Mouse (Mus musculus) heart, adult 8-10 months (tissue): Measurements from ENCODE around the gene Arhgef3. TPM values are rescaled to one million over a fixed set of nuclear protein-coding genes. Genes with fewer than 3 reads are reported as not detected.

Source experiments
- DNase-seq: peaks from one replicate; pipeline ENCODE4 v3.0.0; 2022; ENCODE audit warnings: low spot score
- microRNA-seq: library from miRNA; unstranded; fragments of <30 nt; microRNA quantifications from one replicate; pipeline ENCODE4 v1.2.0, GENCODE M21; 2022
- total RNA-seq, 4 experiments: library from RNA; stranded (reverse); gene quantifications; 2 replicates each; pipeline ENCODE4 v1.2.4; 2022

Gene Arhgef3
- total RNA-seq, 4 experiments from 2014 or later: 19.5 to 27.9 (median 23.9) TPM

DNA sequence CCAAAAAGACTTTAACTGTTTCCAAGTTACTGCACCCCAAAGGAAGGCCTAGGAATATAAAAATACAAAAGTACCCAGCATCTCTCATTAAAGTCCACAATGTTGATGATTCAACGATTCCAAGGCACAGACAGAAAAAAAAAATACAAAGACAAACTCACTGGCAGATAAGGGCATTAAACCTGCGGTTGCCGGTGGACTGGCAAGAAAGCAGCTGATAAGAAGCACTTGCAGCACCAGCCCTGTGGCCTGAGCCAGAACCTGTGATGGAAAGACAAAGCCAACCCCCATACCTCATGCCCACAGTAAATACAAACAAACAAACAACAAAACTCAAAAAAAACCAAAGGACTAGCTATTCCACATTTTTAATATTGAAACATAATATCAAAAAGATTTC is 295.0 kb downstream of the Arhgef3 start:
- DNase-seq: no peak

DNA sequence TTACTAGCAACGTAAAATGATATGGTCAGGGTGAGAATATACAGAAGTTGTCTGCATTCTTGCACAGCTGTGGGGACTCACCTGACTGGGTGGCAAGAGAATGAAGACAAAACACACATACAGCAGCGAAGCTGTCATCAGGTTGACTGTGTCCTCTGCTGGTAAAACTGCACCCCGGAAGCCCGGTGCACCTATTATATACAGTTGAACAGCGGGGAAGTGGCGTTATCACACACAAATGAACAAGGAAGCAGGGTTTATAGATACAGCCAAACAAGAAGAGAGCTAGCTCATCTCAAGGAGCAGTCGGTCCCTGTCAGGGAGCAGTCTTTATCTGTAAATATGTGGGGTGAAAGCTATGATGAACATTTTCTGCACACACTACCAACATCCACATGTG is 296.8 kb downstream of the Arhgef3 start:
- no peak for DNase-seq

DNA sequence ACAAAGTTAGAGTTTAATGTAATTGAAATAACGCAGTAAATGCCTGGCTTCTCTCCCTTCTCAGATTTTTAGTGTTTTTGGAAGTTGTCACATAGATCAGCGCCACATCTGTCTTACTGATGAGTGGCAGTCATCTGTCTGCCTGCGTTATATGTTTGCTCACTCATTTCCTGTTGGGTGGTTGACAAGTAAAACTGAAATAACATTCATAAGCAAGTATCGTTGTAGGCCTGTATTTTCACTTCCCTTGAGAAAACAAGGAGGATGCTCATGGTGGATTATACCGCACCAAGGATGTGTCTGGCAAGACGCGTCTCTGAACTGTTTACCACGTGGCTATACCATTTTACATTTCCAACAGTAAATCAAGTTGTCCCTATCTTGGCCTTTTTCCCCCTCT is 298.0 kb downstream of the Arhgef3 start:
- no peak for DNase-seq

DNA sequence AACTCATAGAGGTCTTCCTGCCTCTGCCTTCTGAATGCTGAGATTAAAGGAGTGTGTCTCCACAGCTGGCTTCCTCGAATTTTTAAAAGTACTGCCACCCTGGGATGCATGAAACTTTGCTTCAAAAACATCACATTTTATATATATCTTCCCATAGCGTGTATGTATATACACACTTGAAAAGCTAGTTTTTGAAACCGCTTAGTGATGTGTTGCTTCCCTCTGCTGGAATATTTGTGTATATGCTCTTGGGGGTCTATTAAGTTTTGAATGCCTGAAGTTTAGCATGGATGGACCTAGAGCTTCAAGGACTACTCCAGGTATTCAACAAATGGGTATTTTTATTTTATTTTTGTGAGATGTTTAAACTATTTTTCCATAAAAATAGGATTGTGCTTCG is 299.3 kb downstream of the Arhgef3 start:
- DNase-seq: peak; percentile 40

DNA sequence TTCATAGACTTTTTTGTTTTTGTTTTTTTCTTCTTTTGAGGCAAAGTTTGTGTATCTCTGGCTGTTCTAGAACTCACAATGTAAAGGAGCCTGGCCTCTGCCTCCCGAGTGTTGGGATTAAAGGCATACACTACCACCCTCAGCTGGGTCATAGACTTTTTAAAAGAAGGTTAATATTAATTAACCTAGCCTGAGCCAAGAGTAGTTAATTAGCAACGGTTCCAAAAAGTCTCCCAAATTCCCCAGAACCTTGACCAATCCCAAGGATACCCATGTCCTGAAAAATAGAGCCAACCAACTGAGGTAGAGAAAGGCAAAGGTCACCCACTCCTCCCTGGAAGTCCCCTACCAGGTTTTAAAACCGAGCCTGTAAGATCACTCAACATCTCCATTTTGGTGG is 306.1 kb downstream of the Arhgef3 start:
- no peak for DNase-seq

DNA sequence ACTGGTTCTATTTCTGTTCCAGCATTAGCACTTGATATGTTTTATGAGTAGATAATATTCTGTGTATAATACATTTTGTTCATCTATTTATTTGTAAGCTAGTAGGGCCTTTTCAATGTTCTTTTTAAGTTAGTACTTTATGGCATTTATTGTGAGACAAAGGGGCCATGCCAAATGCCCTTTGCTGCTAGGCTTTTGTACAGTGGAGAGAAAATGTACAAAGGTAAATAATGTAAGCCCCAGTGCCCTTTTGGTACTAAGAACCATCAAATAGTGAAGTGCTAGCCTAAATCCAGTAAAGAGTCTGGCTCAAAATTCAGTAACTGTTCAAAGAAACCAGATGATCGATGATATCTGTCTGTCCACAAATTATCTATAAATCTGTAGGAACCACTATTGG is 307.6 kb downstream of the Arhgef3 start:
- no peak for DNase-seq

DNA sequence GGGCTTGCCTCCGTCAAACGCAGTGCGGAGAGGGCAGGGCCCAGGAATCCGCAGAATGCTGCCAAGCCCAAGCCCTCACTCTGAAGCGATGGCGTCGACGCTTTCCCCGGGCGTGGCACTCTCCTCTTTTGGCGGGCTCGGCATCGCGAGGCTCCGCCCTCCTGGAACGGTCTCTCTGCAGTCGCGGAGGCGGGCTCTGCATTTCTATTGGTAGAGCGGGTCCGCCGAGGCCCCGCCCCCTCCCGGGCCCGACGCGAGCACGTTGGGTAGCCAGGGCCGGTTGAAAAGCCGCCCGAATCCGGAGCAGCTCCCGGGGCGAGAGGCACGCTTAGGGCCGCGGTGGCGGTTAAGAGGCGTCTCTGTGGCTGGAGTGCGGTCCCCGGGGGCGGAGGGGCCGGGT is 313.9 kb downstream of the Arhgef3 start, which contains the start of gene Fam208a:
Gene Fam208a, plus strand, starts transcription at position 262 of the 400 bp plus-strand sequence.
- peak; percentile 93 for DNase-seq

DNA sequence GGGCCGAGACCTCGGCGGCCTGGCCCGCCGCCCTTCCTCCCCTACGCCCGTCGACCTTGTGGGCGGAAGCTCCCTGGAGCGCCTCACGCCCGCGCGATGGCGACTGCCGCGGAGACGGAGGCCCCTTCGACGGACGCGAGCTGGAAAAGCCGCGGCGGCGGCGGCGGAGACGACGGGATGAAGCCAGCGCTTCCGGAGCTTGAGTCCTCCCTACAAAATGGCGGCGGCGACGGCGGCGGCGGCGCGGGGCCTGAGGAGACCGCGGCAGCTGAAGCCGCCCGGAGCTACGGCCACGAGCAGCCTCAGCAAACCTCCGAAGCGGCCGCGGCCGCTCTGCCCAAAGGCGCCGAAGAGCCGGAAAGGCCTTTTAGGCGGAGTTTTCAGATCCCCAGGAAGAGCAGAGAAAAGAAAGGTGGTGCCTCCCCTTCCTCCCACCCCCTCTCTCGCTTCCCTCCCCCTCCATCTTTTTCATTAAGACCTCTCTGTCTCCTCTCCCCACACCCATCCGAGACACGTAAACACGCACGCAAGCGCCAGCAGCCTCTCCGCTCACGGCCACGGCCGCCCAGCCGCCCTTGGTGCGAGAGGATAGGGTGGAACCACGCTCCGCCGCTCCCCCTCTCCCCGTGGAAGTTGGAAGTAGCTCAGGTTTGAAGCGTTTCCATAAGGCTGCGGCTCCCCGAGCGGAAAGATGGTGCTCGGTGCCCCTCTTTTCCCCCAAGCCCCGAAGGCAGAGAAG is 314.4 kb downstream of the Arhgef3 start:
- DNase-seq: peak; percentile 83

DNA sequence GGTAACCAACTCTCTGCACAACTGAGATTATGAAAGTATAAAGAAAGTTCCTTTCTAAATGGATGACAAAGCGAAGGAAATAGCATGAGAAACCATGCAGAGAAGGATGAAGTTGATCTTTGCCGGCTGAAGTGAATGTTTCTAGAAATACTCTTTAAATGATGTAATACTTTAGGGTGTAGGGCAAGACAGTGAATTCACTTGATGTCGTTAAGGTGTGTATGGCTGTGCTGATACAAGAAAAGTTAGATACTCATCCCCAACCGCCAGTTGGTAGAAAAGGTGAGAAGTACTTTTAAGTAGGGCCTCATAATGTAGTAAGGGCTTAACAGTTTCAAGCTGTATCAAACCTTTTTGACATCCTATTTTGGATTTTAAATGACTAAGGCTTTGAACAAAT is 315.6 kb downstream of the Arhgef3 start:
- no peak for DNase-seq

DNA sequence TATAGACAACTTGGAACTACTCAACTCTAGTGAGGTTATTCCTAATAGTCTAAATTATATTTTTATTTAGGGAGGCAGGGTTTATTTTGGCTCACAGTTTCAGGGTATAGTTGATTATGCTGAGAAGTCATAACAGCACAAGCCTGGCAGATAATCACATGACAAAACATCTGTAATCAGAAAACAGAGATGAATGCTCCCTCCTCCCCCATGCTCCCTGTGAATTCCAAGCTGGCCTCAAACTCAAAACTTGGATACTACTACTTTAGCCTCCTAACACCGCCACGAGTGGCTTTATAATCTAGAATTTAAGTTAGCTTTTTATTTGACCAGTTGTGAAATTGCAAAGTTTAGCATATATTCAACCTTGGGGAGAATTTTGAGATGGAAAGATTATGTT is 317.4 kb downstream of the Arhgef3 start:
- DNase-seq: no peak

DNA sequence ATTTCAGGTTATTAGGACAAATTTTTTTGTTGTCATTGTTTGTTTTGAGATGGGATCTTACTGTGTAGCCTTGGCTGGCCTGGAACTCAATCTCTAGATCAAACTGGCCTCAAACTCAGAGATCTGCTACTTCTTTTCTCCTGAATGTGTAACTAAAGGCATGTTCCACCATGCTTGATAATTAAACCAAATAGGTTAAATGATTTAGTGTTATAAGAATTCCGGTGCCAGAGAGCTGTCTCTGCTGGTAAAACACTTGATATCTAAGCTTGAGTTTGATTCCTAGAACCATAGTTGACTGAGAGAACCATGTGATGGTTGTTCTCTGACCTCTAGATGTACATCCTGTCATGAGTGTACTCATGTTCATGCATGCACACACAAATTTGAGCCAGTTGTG is 321.4 kb downstream of the Arhgef3 start:
- DNase-seq: no peak

DNA sequence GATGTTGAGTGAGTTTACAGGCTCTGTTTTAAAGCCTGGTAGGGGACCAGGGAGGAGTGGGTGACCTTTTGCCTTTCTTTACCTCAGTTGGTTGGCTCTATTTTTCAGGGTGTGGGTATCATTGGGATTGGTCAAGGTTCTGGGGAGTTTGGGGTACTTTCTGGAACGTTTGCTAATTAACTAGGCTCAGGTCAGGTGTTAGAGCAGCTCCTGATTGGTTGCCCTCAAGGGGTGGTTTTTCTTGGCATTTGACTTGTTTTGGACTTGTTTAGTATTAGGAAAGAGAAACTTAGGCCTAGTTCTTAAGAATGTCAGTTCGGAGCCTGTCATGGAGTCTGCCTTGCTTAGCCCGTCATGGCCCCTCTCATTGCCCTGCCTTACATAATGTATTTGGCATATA is 322.1 kb downstream of the Arhgef3 start:
- DNase-seq: no peak

DNA sequence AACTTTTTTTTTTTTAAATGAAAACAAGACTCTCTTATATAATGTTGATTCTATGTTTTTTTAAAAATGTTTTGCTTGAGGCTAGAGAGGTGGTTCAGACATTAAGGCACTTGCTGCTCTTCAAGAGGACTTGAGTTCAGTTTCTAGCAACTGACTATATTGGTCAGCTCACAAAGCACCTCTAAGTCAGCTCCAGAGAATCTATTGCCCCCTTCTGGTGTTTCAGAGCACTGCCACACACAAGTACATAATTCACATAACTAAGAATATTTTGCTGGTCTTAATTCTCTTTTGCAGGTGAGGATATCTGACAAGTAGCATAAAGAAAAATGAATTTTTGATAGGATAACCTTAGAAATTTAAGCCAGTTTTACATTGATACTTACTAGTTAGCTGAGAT is 326.2 kb downstream of the Arhgef3 start:
- DNase-seq: no peak

DNA sequence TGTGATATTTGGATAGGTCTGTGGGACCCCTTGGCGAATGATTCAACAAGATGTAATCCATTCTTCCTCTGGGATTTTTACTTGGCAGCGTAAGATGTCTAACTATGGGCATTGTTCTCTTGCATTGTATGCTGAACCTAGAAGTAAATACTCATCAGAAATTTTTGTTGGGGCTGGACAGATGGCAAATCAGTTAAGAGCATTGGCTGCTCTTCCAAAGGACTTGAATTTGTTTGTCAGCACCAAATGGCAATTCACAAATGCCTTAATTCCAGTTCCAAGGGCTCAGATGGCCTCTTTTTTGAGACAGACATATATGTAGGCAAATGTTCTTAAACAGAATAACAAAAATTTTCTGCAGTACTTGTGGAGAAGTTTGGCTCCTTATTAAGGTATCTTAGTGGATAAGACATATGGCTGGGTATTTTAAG is 330.2 kb downstream of the Arhgef3 start:
- no peak for DNase-seq

DNA sequence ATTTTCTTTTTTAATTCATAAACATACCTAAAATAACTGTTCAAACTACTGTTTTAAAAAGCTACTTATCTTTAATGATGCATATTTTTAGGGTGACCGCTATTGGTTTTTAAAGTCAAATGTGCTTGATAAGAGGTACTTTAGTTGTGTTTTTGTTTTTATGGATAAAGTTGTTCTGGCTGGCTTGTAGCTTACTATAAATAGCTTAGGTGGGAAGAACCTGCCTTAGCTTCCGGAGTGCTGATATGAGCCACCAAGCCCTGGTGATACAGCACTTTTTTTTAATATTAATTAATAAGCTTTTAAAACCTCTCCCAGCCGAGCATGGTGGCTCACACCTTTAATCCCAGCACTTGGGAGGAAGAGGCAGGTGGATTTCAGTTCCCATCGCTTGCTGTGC is 332.3 kb downstream of the Arhgef3 start:
- DNase-seq: no peak

Small RNAs within 50 kb of the gene (microRNA-seq; reads per million reads assigned to microRNA genes)
- not detected for gene Gm23633

Other genes with a start within 250 kb of the Arhgef3 start
- 100 to 1,000 TPM; 103 to 126 (median 118) TPM for gene Asb14, start 220.3 kb upstream of the Arhgef3 start, total RNA-seq
- 10 to 100 TPM; 12.7 to 23.4 (median 17.5) TPM for gene Appl1, start 143.7 kb upstream of the Arhgef3 start, total RNA-seq
- gene Hesx1, start 120.5 kb upstream of the Arhgef3 start, total RNA-seq: not detected
- gene Il17rd, start 76.0 kb upstream of the Arhgef3 start, total RNA-seq: 1 to 10 TPM; 3.1 to 4.4 (median 3.5) TPM